Mouse (Mus musculus) forebrain, embryonic 15.5 days (tissue): Measurements from ENCODE around the gene Pilrb1. TPM values are rescaled to one million over a fixed set of nuclear protein-coding genes. Genes with fewer than 3 reads are reported as not detected.
"Not testable (repeated sequence)": the region's sequence is repeated elsewhere in the genome, so short reads cannot be mapped to it uniquely, and the experiment has no call there.

ENCODE experiments used
- ATAC-seq: fragments of 200-750 bp; cut with Nextera tagmentation; replicated peaks from 2 replicates; pipeline ENCODE4 v1.8.0; 2017; ENCODE audit warnings: mild to moderate bottlenecking, moderate TSS enrichment, moderate library complexity
- H3K27ac ChIP-seq: fragments of 300-500 bp; sonication (generic); replicated peaks from 2 replicates; pipeline ENCODE4 v1.5.1; 2015; ENCODE audit warnings: mild to moderate bottlenecking, inconsistent platforms
- H3K27me3 ChIP-seq: fragments of 300-500 bp; sonication (generic); 2 replicates; pipeline ENCODE4 v1.6.1; 2015; ENCODE audit warnings: inconsistent platforms
- H3K36me3 ChIP-seq: fragments of 300-500 bp; sonication (generic); 2 replicates; pipeline ENCODE4 v1.6.1; 2015; ENCODE audit warnings: mild to moderate bottlenecking, inconsistent platforms
- H3K4me1 ChIP-seq: fragments of 300-500 bp; sonication (generic); 2 replicates; pipeline ENCODE4 v1.6.1; 2015; ENCODE audit warnings: inconsistent platforms
- H3K4me2 ChIP-seq: fragments of 300-500 bp; sonication (generic); replicated peaks from 2 replicates; pipeline ENCODE4 v1.6.1; 2015; ENCODE audit warnings: mild to moderate bottlenecking, inconsistent platforms
- H3K4me3 ChIP-seq: fragments of 300-500 bp; sonication (generic); 2 replicates; pipeline ENCODE4 v1.5.1; 2015; ENCODE audit warnings: mild to moderate bottlenecking, inconsistent platforms
- H3K9ac ChIP-seq: fragments of 300-500 bp; sonication (generic); replicated peaks from 2 replicates; pipeline ENCODE4 v1.6.1; 2015; ENCODE audit warnings: mild to moderate bottlenecking, inconsistent platforms
- H3K9me3 ChIP-seq: fragments of 300-500 bp; sonication (generic); 2 replicates; pipeline ENCODE4 v1.6.1; 2016; ENCODE audit warnings: inconsistent platforms
- WGBS: fragments of 180-500 bp; shearing (Covaris S2); methylation state at CpG from one replicate; pipeline ENCODE4 v1.1.7; 2015; ENCODE audit warnings: mixed read lengths; 5-methylcytosine and 5-hydroxymethylcytosine counted together
- polyA plus RNA-seq: library from polyadenylated mRNA; unstranded; fragments of >200 nt; fragmentation: Nextera tagmentation; extraction: Ambion mirVana; gene quantifications from 2 replicates; pipeline ENCODE4 v1.2.1, GENCODE M21; 2015

Pilrb1 gene
- polyA plus RNA-seq, result not detected in 2 replicates

GRCm38 (mm10) chr5:137857960-137858710 is at the start of gene Pilrb1:
Gene Pilrb1, minus strand, starts transcription at chr5:137858106.
- not testable (repeated sequence) for H3K27ac ChIP-seq, H3K4me1 ChIP-seq, H3K27me3 ChIP-seq, H3K36me3 ChIP-seq, H3K4me2 ChIP-seq, H3K9ac ChIP-seq, H3K9me3 ChIP-seq, H3K4me3 ChIP-seq, ATAC-seq
- 64% methylated on average over 2 of the region's 2 CpGs for WGBS

GRCm38 (mm10) chr5:137897812-137898211 is 39.9 kb upstream of the Pilrb1 start:
- no peak overlapping the region for H3K9ac ChIP-seq
- no peak for ATAC-seq
- H3K27ac ChIP-seq, result no peak overlapping the region
- H3K27me3 ChIP-seq, result 0 out of 2 replicates have a peak, but pooled peaks cover 4% of the 10 kb centered on the region
- no peak overlapping the region for H3K4me2 ChIP-seq
- 58% methylated on average over 1 of the region's 1 CpGs for WGBS
- H3K4me1 ChIP-seq, result no peaks in the 10 kb centered on the region
- no peaks in the 10 kb centered on the region for H3K9me3 ChIP-seq
- H3K36me3 ChIP-seq, result no peaks in the 10 kb centered on the region
- H3K4me3 ChIP-seq, result no peak overlapping the region

GRCm38 (mm10) chr5:137892954-137893353 is 35.0 kb upstream of the Pilrb1 start:
- ATAC-seq, result no peak
- 0 out of 2 replicates have a peak, but pooled peaks cover 4% of the 10 kb centered on the region for H3K27me3 ChIP-seq
- H3K4me1 ChIP-seq, result no peaks in the 10 kb centered on the region
- H3K36me3 ChIP-seq, result no peaks in the 10 kb centered on the region
- no peak overlapping the region for H3K9ac ChIP-seq
- H3K4me3 ChIP-seq, result no peak overlapping the region
- no peaks in the 10 kb centered on the region for H3K9me3 ChIP-seq
- H3K4me2 ChIP-seq, result no peak overlapping the region
- 41% methylated on average over 1 of the region's 1 CpGs for WGBS
- no peak overlapping the region for H3K27ac ChIP-seq

- Histone ChIP-seq H3K27ac (no peak overlapping the region), H3K4me1 (no peaks in the 10 kb centered on the region), H3K27me3 (no peaks in the 10 kb centered on the region), H3K4me2 (no peak overlapping the region), H3K9me3 (no peaks in the 10 kb centered on the region), H3K36me3 (no peaks in the 10 kb centered on the region), H3K4me3 (no peak overlapping the region), H3K9ac (no peak overlapping the region)
- 95% methylated on average over 1 of the region's 1 CpGs for WGBS
- no peak for ATAC-seq
These were observed 29.8 kb upstream of the Pilrb1 start for GRCm38 (mm10) chr5:137887666-137888065.

GRCm38 (mm10) chr5:137885894-137886293 is 28.0 kb upstream of the Pilrb1 start:
- ATAC-seq, result no peak
- H3K27me3 ChIP-seq, result no peaks in the 10 kb centered on the region
- H3K36me3 ChIP-seq, result no peaks in the 10 kb centered on the region
- H3K4me3 ChIP-seq, result no peak overlapping the region
- no peak overlapping the region for H3K27ac ChIP-seq
- no peak overlapping the region for H3K4me2 ChIP-seq
- no peaks in the 10 kb centered on the region for H3K9me3 ChIP-seq
- WGBS, result 12% methylated on average over 2 of the region's 2 CpGs
- no peaks in the 10 kb centered on the region for H3K4me1 ChIP-seq
- H3K9ac ChIP-seq, result no peak overlapping the region

- Histone ChIP-seq H3K9ac (no peak overlapping the region), H3K36me3 (no peaks in the 10 kb centered on the region), H3K27ac (no peak overlapping the region), H3K9me3 (no peaks in the 10 kb centered on the region), H3K4me3 (no peak overlapping the region), H3K27me3 (no peaks in the 10 kb centered on the region), H3K4me1 (no peaks in the 10 kb centered on the region), H3K4me2 (no peak overlapping the region)
- WGBS, result 87% methylated on average over 3 of the region's 3 CpGs
- ATAC-seq, result no peak
These were observed 25.4 kb upstream of the Pilrb1 start for GRCm38 (mm10) chr5:137883345-137883744.

GRCm38 (mm10) chr5:137882922-137883321 is 25.0 kb upstream of the Pilrb1 start:
- Histone ChIP-seq H3K4me1 (no peaks in the 10 kb centered on the region), H3K27ac (no peak overlapping the region), H3K4me3 (no peak overlapping the region), H3K27me3 (no peaks in the 10 kb centered on the region), H3K4me2 (no peak overlapping the region), H3K9me3 (no peaks in the 10 kb centered on the region), H3K36me3 (no peaks in the 10 kb centered on the region), H3K9ac (no peak overlapping the region)
- 78% methylated on average over 4 of the region's 4 CpGs for WGBS
- ATAC-seq, result no peak

- Histone ChIP-seq H3K4me1 (no peaks in the 10 kb centered on the region), H3K9ac (no peak overlapping the region), H3K4me2 (no peak overlapping the region), H3K36me3 (no peaks in the 10 kb centered on the region), H3K27me3 (no peaks in the 10 kb centered on the region), H3K27ac (no peak overlapping the region), H3K4me3 (no peak overlapping the region), H3K9me3 (no peaks in the 10 kb centered on the region)
- WGBS, result 60% methylated on average over 2 of the region's 2 CpGs
- ATAC-seq, result no peak
These were observed 20.0 kb upstream of the Pilrb1 start for GRCm38 (mm10) chr5:137877860-137878259.

- H3K4me2 ChIP-seq, result no peak overlapping the region
- H3K36me3 ChIP-seq, result no peaks in the 10 kb centered on the region
- ATAC-seq, result no peak
- H3K27ac ChIP-seq, result no peak overlapping the region
- 89% methylated on average over 2 of the region's 2 CpGs for WGBS
- H3K9ac ChIP-seq, result no peak overlapping the region
- H3K9me3 ChIP-seq, result no peaks in the 10 kb centered on the region
- H3K4me1 ChIP-seq, result no peaks in the 10 kb centered on the region
- H3K4me3 ChIP-seq, result no peak overlapping the region
- no peaks in the 10 kb centered on the region for H3K27me3 ChIP-seq
These were observed 17.1 kb upstream of the Pilrb1 start for GRCm38 (mm10) chr5:137875054-137875453.

- not testable (repeated sequence) for H3K9ac ChIP-seq, H3K9me3 ChIP-seq, ATAC-seq, H3K4me1 ChIP-seq, H3K4me2 ChIP-seq, H3K36me3 ChIP-seq, H3K27me3 ChIP-seq, H3K4me3 ChIP-seq, H3K27ac ChIP-seq
- WGBS, result 43% methylated on average over 1 of the region's 1 CpGs
These were observed 14.4 kb upstream of the Pilrb1 start for GRCm38 (mm10) chr5:137872381-137872702.

GRCm38 (mm10) chr5:137871644-137872380 is 13.9 kb upstream of the Pilrb1 start, which contains the start of gene Pilrb2:
Gene Pilrb2, minus strand, starts transcription at chr5:137871815.
- not testable (repeated sequence) for ATAC-seq, H3K27ac ChIP-seq, H3K27me3 ChIP-seq, H3K9ac ChIP-seq, H3K4me3 ChIP-seq, H3K9me3 ChIP-seq, H3K4me2 ChIP-seq, H3K4me1 ChIP-seq, H3K36me3 ChIP-seq
- 73% methylated on average over 3 of the region's 3 CpGs for WGBS

GRCm38 (mm10) chr5:137868600-137868999 is 10.7 kb upstream of the Pilrb1 start:
- not testable (repeated sequence) for H3K9me3 ChIP-seq, H3K4me3 ChIP-seq, H3K9ac ChIP-seq, H3K4me2 ChIP-seq, H3K27me3 ChIP-seq, H3K36me3 ChIP-seq, ATAC-seq, H3K4me1 ChIP-seq, H3K27ac ChIP-seq
- WGBS, result 77% methylated on average over 2 of the region's 2 CpGs
